Mouse (Mus musculus): ENCODE data around the gene Emc6.

Gene Emc6

GRCm38 (mm10) chr11:73126495-73126894 lies 50.3 kb downstream of the Emc6 start:
- DNase-seq (ENCODE audit: low read depth) = no peak

Data from induced T-regulatory cell, adult 2 months (primary cell).